In the genomic region with DNA sequence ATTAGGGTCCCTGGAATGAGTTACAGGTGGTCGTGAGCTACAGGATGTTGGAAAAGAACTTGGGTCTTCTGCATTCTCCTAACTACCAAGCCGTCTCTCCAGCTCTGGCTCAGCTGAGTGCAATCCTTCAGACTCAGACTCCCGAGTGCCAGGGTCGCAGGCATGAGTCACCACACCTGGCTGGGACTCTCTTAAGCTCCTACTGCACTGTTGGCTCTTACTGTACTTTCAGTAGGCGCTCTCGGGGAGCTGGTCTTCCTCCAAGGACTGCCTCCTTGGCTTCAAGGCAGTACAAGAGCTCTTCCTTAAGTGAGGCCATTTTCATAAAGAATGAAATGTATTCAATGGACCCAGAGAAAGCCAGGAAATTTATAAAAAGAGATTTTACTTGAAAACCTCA, we compare ENCODE assay signal across 18 mouse cellular contexts. TPM values are rescaled to one million over a fixed set of nuclear protein-coding genes. Genes with fewer than 3 reads are reported as not detected.
DNase-seq lines count a peak whose midpoint lies in the region; ATAC-seq and TF ChIP-seq lines count a peak whose summit lies in the region.
"Had no signal": no experiment of that assay in that cellular context is flagged by ENCODE, and none has a peak within 500 bp of the region (broad histone marks: within the 10 kb centered on the region; RNA-seq: fewer than 3 reads in every experiment).

No protein-coding gene starts in this region.

- DNase-seq in adrenal gland, adult (ENCODE audit: inconsistent age in 2 of 2, low spot score in 1 of 2): peak; percentile 73 to 78
- DNase-seq in adrenal gland, postnatal 4 days (ENCODE audit: low spot score in 2 of 2): no peak
- DNase-seq in lung, postnatal 0 days (ENCODE audit: low spot score): peak; percentile 56
- no peak for DNase-seq in lung, postnatal 10 days
- peak; percentile 52 for DNase-seq in adrenal gland, adult 8-10 months
- peak; percentile 63 for DNase-seq in gonadal fat pad, adult 2 months (ENCODE audit: low read depth)
- DNase-seq in urinary bladder, postnatal 25 days (ENCODE audit: low spot score): no peak
- no peak for DNase-seq in left cerebral cortex, adult 9 months (ENCODE audit: low spot score in 2 of 2)
- DNase-seq: cerebellum, adult 9-11 months; heart, adult 18-20 months; kidney, adult 2 months; kidney, postnatal 25 days; thymus, postnatal 4 days had no signal

- H3K9me3 ChIP-seq in lung, postnatal 0 days (ENCODE audit: low read length): no peaks in the 10 kb centered on the region
- H3K9me3 ChIP-seq: heart, embryonic 15.5 days; liver, embryonic 15.5 days; midbrain, embryonic 13.5 days had no signal

- peak; percentile 50; the same call in 1 of the 2 replicates for ATAC-seq in lung, postnatal 0 days
- ATAC-seq: forebrain, embryonic 14.5 days; midbrain, embryonic 13.5 days had no signal

- no peak overlapping the region for H3K4me3 ChIP-seq in lung, postnatal 0 days (ENCODE audit: low read depth, low read length)
- H3K4me3 ChIP-seq: heart, embryonic 15.5 days; liver, embryonic 15.5 days; midbrain, embryonic 13.5 days; myocyte had no signal

- WGBS in lung, postnatal 0 days: 61% methylated on average over 6 of the region's 6 CpGs

- no peak overlapping the region for H3K27ac ChIP-seq in lung, postnatal 0 days (ENCODE audit: low read length)
- H3K27ac ChIP-seq: heart, embryonic 15.5 days; liver, embryonic 15.5 days; midbrain, embryonic 13.5 days had no signal

- no peak for TF ChIP-seq EP300 in lung, postnatal 0 days (IDR thresholded peaks at IDR 0.05)

- no peak overlapping the region for H3K9ac ChIP-seq in lung, postnatal 0 days (replicated peaks; ENCODE audit: low read depth)
- H3K9ac ChIP-seq: heart, embryonic 15.5 days; liver, embryonic 15.5 days; midbrain, embryonic 13.5 days had no signal

- peaks cover 4% of the 10 kb centered on the region; the same call in 1 of the 2 replicates for H3K36me3 ChIP-seq in lung, postnatal 0 days (ENCODE audit: insufficient read depth, low read length)

- H3K4me1 ChIP-seq in lung, postnatal 0 days (ENCODE audit: insufficient read depth, low read depth, low read length): no peaks in the 10 kb centered on the region
- H3K4me1 ChIP-seq: heart, embryonic 15.5 days; liver, embryonic 15.5 days; midbrain, embryonic 13.5 days had no signal

- no peaks in the 10 kb centered on the region for H3K27me3 ChIP-seq in lung, postnatal 0 days (replicated peaks; ENCODE audit: insufficient read depth, low read length)
- H3K27me3 ChIP-seq: heart, embryonic 15.5 days; liver, embryonic 15.5 days; midbrain, embryonic 13.5 days had no signal

- H3K4me2 ChIP-seq in lung, postnatal 0 days (replicated peaks; ENCODE audit: low read depth, low read length): no peak overlapping the region
- H3K4me2 ChIP-seq: heart, embryonic 15.5 days; liver, embryonic 15.5 days; midbrain, embryonic 13.5 days had no signal

- TF ChIP-seq CTCF in lung, postnatal 0 days (IDR thresholded peaks at IDR 0.05): no peak

RNA-seq across cellular contexts. Expression of gene Usp20, which starts 59.3 kb away (rescaled TPM):
- 10 to 100 TPM; 30.7 to 31.5 TPM for total RNA-seq in adrenal gland, postnatal 4 days (2021)
- polyA plus RNA-seq in lung, postnatal 0 days (2015; fragmentation: Nextera tagmentation; extraction: Ambion mirVana): 8.4 and 9.6 TPM in 2 replicates
- 10 to 100 TPM; 32.6 to 45.6 (median 42.3) TPM for total RNA-seq in adrenal gland, adult 8-10 months (2022)
- polyA plus RNA-seq in gonadal fat pad, adult 2 months (2012; rRNA removed): 45.1 and 47.0 TPM in 2 replicates

RNA-seq across cellular contexts. Expression of gene BC005624, which starts 59.4 kb away (rescaled TPM):
- 10 to 100 TPM; 37.3 to 42.8 TPM for total RNA-seq in adrenal gland, postnatal 4 days (2021)
- polyA plus RNA-seq in lung, postnatal 0 days (2015; fragmentation: Nextera tagmentation; extraction: Ambion mirVana): 41.0 and 43.6 TPM in 2 replicates
- total RNA-seq in adrenal gland, adult 8-10 months (2022): 10 to 100 TPM; 47.0 to 55.8 (median 53.3) TPM
- polyA plus RNA-seq in gonadal fat pad, adult 2 months (2012; rRNA removed): 24.9 and 29.0 TPM in 2 replicates

Comparison
In these comparisons a context has a peak if more than half of its experiments do, and no peak if none do; other contexts are left out.
1. DNase-seq: peak in adrenal gland, adult (2 of 2), lung, postnatal 0 days (single experiment), adrenal gland, adult 8-10 months (single experiment) and gonadal fat pad, adult 2 months (single experiment); none in adrenal gland, postnatal 4 days (0 of 2), lung, postnatal 10 days (single experiment), urinary bladder, postnatal 25 days (single experiment) and left cerebral cortex, adult 9 months (0 of 2).